Mouse (Mus musculus): ENCODE measurements around the gene Sh3rf3.

DNA sequence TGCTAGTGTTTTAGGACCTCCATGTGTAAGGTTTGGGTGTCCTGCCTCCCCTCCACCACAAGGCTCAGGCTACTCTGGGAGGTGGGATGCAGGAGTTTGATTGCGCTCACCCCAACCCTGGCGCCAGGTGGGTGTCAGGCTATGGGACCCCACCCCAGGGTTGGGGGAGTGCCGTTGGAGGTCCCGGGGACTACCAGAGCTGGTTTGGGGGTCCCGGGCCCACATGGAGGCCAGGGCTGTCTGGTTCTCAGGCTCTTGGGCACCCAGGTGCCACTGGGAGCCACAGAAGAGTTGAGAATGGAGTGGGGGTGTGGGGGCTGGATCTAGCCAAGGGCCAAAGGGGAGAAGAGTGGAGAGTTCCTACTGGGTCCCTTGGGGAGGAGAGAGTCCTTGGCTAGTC is 272.4 kb downstream of the Sh3rf3 start:
- TF ChIP-seq CTCF (conservative IDR thresholded peaks at IDR 0.05; ENCODE audit: low read length), result no peak
- TF ChIP-seq NANOG (IDR thresholded peaks at IDR 0.05; ENCODE audit: borderline replicate concordance, low read length), result no peak

All from E14TG2a.4 (cell line).